Mouse (Mus musculus) heart, embryonic 16.5 days (tissue): ENCODE measurements at regions not wholly inside any gene's neighbourhood (a gene's known extent, or its start where the extent isn't known, plus 50 kb on each side); places are given as distances from the start of the nearest gene placed in this dataset.

Source experiments
- ATAC-seq: fragments of 200-750 bp; cut with Nextera tagmentation; replicated peaks from 2 replicates; pipeline ENCODE4 v1.8.0; 2017; ENCODE audit warnings: moderate number of reproducible peaks; ENCODE audit not compliant: insufficient read depth, low FRiP score; ENCODE audit errors: extremely low read depth
- H3K27ac ChIP-seq: fragments of 300-500 bp; sonication (generic); 2 replicates; pipeline ENCODE4 v1.5.1; 2014; ENCODE audit warnings: mild to moderate bottlenecking, low read length, control low read depth, moderate library complexity
- H3K27me3 ChIP-seq: fragments of 300-500 bp; sonication (generic); 2 replicates; pipeline ENCODE4 v1.6.1; 2014; ENCODE audit warnings: low read length, mixed read lengths; ENCODE audit not compliant: control insufficient read depth, insufficient read depth
- H3K36me3 ChIP-seq: fragments of 300-500 bp; sonication (generic); 2 replicates; pipeline ENCODE4 v1.6.1; 2014; ENCODE audit not compliant: control insufficient read depth, insufficient read depth
- H3K4me1 ChIP-seq: fragments of 300-500 bp; sonication (generic); 2 replicates; pipeline ENCODE4 v1.6.1; 2014; ENCODE audit warnings: low read length, mixed read lengths; ENCODE audit not compliant: control insufficient read depth, insufficient read depth
- H3K4me2 ChIP-seq: fragments of 300-500 bp; sonication (generic); 2 replicates; pipeline ENCODE4 v1.6.1; 2014; ENCODE audit warnings: low read depth, mild to moderate bottlenecking, control low read depth, low read length
- H3K4me3 ChIP-seq: fragments of 300-500 bp; sonication (generic); 2 replicates; pipeline ENCODE4 v1.5.1; 2014; ENCODE audit warnings: mild to moderate bottlenecking, control low read depth, low read length
- H3K9ac ChIP-seq: fragments of 300-500 bp; sonication (generic); 2 replicates; pipeline ENCODE4 v1.6.1; 2014; ENCODE audit warnings: low read length, control low read depth
- H3K9me3 ChIP-seq: fragments of 300-500 bp; sonication (generic); replicated peaks from 2 replicates; pipeline ENCODE4 v1.6.1; 2016; ENCODE audit warnings: low read length; ENCODE audit not compliant: control insufficient read depth
- WGBS: fragments of 180-500 bp; shearing (Covaris S2); extraction: QIAGEN DNeasy Blood & Tissue Kit; methylation state at CpG from one replicate; pipeline ENCODE4 v1.1.7; 2014; 5-methylcytosine and 5-hydroxymethylcytosine counted together

GRCm38 (mm10) chr2:116985549-116985948, 107.1 kb downstream of the Tmco5 start:
- no peaks in the 10 kb centered on the region for H3K36me3 ChIP-seq
- H3K9me3 ChIP-seq: no peaks in the 10 kb centered on the region
- no peak overlapping the region for H3K4me3 ChIP-seq
- H3K27ac ChIP-seq: no peak overlapping the region
- no peak overlapping the region for H3K4me2 ChIP-seq
- no peak for ATAC-seq
- H3K9ac ChIP-seq: no peak overlapping the region
- H3K4me1 ChIP-seq: peaks cover 13% of the 10 kb centered on the region
- 21% methylated on average over 5 of the region's 5 CpGs for WGBS
- H3K27me3 ChIP-seq: no peaks in the 10 kb centered on the region

DNA sequence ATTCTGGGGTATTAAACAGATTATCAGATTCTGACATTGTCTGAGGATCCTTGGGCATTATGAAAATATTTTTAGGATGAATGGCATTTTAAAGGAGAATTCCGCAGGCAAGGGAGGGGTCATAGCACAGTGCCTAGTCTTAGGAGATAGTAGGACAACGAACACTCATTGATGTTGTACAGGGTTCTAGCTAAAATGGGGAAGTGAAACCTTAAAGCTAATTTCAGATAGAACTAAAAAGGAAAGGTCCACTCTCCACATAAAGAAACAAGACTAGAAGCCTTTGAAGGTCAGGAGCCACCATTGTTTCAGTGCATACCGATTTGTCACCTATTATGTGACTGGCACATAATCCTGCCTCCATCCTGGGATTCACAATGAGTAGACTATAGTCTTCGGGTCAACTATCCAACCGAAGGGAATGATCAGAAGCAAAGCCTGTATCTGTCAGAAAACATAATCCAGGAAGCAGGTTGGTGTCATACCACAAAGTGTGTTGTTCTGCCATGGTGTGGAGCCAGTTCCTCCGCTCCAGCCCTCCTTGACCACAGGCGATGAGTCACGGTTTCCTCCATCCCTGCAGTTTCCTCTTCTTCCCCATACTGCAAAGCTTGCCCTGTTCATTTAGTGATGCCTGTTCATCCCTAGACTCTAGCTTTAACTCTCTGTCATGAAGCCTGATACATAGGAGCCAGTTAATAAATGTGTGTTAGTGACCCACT, 110.6 kb downstream of the Tmco5 start:
- no peak overlapping the region for H3K9ac ChIP-seq
- no peak for ATAC-seq
- no peak overlapping the region for H3K27ac ChIP-seq
- no peaks in the 10 kb centered on the region for H3K36me3 ChIP-seq
- no peak overlapping the region for H3K4me2 ChIP-seq
- H3K27me3 ChIP-seq: no peaks in the 10 kb centered on the region
- no peak overlapping the region for H3K4me3 ChIP-seq
- no peaks in the 10 kb centered on the region for H3K9me3 ChIP-seq
- H3K4me1 ChIP-seq: peaks cover 10% of the 10 kb centered on the region
- WGBS: 76% methylated on average over 8 of the region's 8 CpGs

GRCm38 (mm10) chr2:116990106-116990505, 111.6 kb downstream of the Tmco5 start:
- Histone ChIP-seq H3K27me3 (no peaks in the 10 kb centered on the region), H3K4me1 (peaks cover 8% of the 10 kb centered on the region), H3K27ac (no peak overlapping the region), H3K9me3 (no peaks in the 10 kb centered on the region), H3K4me2 (no peak overlapping the region), H3K9ac (no peak overlapping the region), H3K36me3 (no peaks in the 10 kb centered on the region), H3K4me3 (no peak overlapping the region)
- no peak for ATAC-seq
- 80% methylated on average over 1 of the region's 1 CpGs for WGBS

DNA sequence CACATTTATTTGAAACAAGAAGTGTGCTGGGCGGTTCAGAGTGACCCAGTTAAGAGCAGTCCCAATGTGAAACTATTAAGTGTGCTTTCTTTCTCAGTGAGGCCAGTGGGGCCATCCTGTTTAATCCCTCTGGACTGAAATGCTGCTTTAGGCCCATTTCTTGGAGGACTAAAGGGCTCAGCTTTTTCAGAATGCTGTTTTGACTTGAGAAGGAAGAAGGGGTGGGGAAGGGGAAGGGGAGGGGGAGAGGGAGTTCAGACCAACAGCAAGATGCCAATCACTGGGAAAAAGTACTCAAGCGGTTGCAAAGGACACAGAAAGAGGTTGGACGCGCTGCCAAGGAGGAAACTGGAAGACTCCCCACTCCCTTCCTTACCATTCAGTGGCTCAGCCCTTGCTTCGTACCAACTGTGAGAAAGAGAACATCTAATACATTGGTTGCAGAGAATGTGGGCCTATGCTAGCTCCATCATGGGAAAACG, 113.1 kb downstream of the Tmco5 start:
- Histone ChIP-seq H3K27ac (no peak overlapping the region), H3K4me2 (no peak overlapping the region), H3K4me1 (peaks cover 9% of the 10 kb centered on the region), H3K36me3 (no peaks in the 10 kb centered on the region), H3K9me3 (no peaks in the 10 kb centered on the region), H3K4me3 (no peak overlapping the region), H3K27me3 (no peaks in the 10 kb centered on the region), H3K9ac (no peak overlapping the region)
- no peak for ATAC-seq
- WGBS: 81% methylated on average over 6 of the region's 6 CpGs

DNA sequence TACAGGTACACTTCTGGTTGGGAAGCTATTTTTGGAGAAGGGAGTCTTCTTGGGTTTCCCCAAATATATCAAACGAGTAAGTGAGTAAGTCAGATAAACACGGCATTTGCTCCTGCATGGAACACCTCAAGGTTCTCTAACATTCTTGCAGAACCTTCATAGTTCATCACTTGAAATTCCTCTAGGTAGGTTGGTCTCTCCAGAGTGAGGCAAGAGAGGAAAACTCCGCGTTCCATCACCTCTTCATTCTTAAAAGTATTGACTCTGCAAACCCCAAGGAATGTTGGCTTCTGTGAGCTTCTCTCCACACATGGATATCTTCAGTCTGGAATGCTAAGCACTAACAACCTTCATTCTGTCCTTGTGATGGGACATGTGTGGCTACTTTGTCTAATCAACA, 115.2 kb downstream of the Tmco5 start:
- Histone ChIP-seq H3K4me1 (peaks cover 9% of the 10 kb centered on the region), H3K36me3 (no peaks in the 10 kb centered on the region), H3K9ac (no peak overlapping the region), H3K9me3 (no peaks in the 10 kb centered on the region), H3K27me3 (no peaks in the 10 kb centered on the region), H3K27ac (no peak overlapping the region), H3K4me3 (no peak overlapping the region), H3K4me2 (no peak overlapping the region)
- ATAC-seq: no peak
- 40% methylated on average over 4 of the region's 4 CpGs for WGBS

GRCm38 (mm10) chr2:116996302-116996701, 117.8 kb downstream of the Tmco5 start:
- Histone ChIP-seq H3K4me2 (no peak overlapping the region), H3K9me3 (no peaks in the 10 kb centered on the region), H3K27ac (no peak overlapping the region), H3K36me3 (no peaks in the 10 kb centered on the region), H3K4me3 (no peak overlapping the region), H3K9ac (no peak overlapping the region), H3K4me1 (peaks cover 9% of the 10 kb centered on the region), H3K27me3 (no peaks in the 10 kb centered on the region)
- ATAC-seq: no peak
- WGBS: 62% methylated on average over 6 of the region's 6 CpGs

DNA sequence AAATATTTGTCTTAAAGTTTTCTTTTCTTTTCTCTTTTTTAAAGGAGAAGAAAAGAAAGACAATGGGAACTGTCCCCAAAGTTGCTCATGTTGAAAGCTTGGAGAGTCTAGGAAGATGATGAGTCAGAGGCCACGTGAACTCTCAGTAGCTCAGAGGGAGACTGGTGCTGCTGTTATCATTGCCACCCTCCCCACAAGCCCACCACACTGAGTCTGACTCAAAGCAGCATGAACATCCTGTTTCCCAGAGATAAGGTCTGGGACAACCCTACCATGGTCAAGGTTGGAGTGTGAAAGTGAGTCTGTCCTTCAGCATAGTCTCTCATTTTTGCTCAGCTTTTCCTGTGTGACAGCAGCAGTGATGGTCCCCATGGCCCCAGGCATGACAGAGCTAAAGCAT, 120.3 kb downstream of the Tmco5 start:
- Histone ChIP-seq H3K27me3 (no peaks in the 10 kb centered on the region), H3K4me1 (peaks cover 6% of the 10 kb centered on the region), H3K9ac (no peak overlapping the region), H3K9me3 (no peaks in the 10 kb centered on the region), H3K4me2 (no peak overlapping the region), H3K4me3 (no peak overlapping the region), H3K36me3 (no peaks in the 10 kb centered on the region), H3K27ac (no peak overlapping the region)
- 27% methylated on average over 1 of the region's 1 CpGs for WGBS
- no peak for ATAC-seq

- 81% methylated on average over 5 of the region's 5 CpGs for WGBS
- H3K36me3 ChIP-seq: no peaks in the 10 kb centered on the region
- H3K9ac ChIP-seq: no peak overlapping the region
- no peaks in the 10 kb centered on the region for H3K9me3 ChIP-seq
- no peak overlapping the region for H3K27ac ChIP-seq
- H3K4me1 ChIP-seq: peaks cover 5% of the 10 kb centered on the region; the same call in 1 of the 2 replicates
- H3K27me3 ChIP-seq: no peaks in the 10 kb centered on the region
- H3K4me2 ChIP-seq: no peak overlapping the region
- ATAC-seq: no peak
- H3K4me3 ChIP-seq: no peak overlapping the region
Measured at GRCm38 (mm10) chr2:116999592-116999991, 121.1 kb downstream of the Tmco5 start.

GRCm38 (mm10) chr2:117003976-117004375, 117.2 kb upstream of the Spred1 start:
- Histone ChIP-seq H3K4me1 (no peaks in the 10 kb centered on the region), H3K9me3 (no peaks in the 10 kb centered on the region), H3K36me3 (no peaks in the 10 kb centered on the region), H3K4me3 (no peak overlapping the region), H3K4me2 (no peak overlapping the region), H3K27ac (no peak overlapping the region), H3K9ac (no peak overlapping the region), H3K27me3 (no peaks in the 10 kb centered on the region)
- ATAC-seq: no peak
- 84% methylated on average over 2 of the region's 2 CpGs for WGBS
